Mouse (Mus musculus) lung, adult 18-20 months (tissue): ENCODE data around the gene 4921511M17Rik.
"Not testable (repeated sequence)": the region's sequence is repeated elsewhere in the genome, so short reads cannot be mapped to it uniquely, and the experiment has no call there.

Source experiments
- DNase-seq, 2 experiments: peaks; one replicate each; pipeline ENCODE4 v3.0.0; 2022; ENCODE audit warnings: mixed read lengths in 2 of 2

4921511M17Rik gene

GRCm38 (mm10) chrX:154033727-154034126 lies at the start of gene 4921511M17Rik:
Gene 4921511M17Rik (minus strand): TSS chrX:154033827.
- not testable (repeated sequence) for DNase-seq

GRCm38 (mm10) chrX:154054939-154055338 lies 21.3 kb upstream of the 4921511M17Rik start, which contains the start of gene Gm10057:
Gene Gm10057 (minus strand): TSS chrX:154055039.
- not testable (repeated sequence) for DNase-seq

DNA sequence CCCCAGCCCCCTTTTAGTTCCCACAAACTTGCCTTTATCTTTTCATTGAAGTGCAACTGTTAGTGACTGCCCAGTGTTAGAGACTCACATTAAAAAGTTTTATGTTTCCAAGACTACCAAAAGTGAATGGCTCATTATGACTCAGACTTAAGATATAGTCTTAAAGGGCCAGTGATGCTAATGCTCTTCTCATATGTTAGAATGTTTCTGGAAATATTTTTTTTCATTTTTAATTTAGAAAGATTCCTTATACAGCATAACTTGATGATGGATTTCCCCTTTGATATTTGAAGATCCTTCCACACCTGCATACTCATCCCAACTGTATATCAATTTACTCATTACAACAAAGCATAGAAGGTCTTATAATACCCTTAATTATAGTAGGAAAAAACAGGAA lies 21.1 kb downstream of the 4921511M17Rik start, which contains the start of gene Samt1:
Samt1 (minus strand) TSS at position 101 of the 400 bp plus-strand sequence.
- not testable (repeated sequence) for DNase-seq

DNA sequence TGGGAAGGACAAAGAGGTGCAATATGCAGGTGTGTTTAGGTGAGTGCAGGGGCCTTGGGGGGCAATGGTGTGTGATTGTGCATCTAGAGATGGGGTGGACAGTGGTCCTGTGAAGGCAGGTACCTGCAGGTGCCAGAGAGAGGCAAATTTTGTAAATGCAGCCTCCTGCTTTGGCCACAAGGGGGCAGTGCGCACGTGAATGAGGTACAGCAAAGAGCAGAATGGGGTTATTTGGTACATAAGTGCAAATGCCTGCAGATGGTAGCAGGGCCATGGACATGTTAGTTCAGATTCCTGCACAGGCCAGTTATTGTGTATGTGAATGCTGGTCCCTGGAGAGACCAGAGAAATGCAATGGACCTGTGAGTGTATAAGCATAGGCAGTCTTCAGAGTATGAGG lies 56.7 kb downstream of the 4921511M17Rik start:
- DNase-seq, result not testable (repeated sequence)

DNA sequence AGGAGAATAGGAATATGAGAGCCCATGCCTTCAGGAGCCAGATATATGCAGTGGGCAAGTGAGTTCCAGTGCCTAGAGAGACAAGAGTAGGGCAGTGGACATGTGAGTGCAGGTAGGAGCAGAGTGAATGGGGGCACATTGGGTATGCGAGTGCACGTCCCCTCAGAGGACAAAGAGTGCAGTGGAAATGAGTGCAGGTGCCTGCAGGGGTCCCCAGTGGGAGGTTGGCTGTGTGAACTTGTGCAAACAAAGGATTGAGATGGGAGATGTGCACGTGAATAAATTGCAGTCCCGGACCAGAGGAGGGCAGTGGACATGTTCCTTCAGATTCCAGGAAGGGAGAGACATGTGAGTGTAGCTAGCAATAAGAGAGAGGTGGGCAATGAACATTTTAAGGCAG lies 57.2 kb downstream of the 4921511M17Rik start:
- DNase-seq, result not testable (repeated sequence)

GRCm38 (mm10) chrX:153974450-153974849 lies 59.2 kb downstream of the 4921511M17Rik start:
- DNase-seq, result no peak
